Mouse (Mus musculus) liver, embryonic 14.5 days (tissue): ENCODE measurements around the gene Sema6c.
"Not testable (repeated sequence)": the region's sequence is repeated elsewhere in the genome, so short reads cannot be mapped to it uniquely, and the experiment has no call there.

ENCODE experiments used
- CTCF ChIP-seq: IDR thresholded peaks from 2 replicates; pipeline ENCODE4 v1.5.1; 2016; ENCODE audit warnings: antibody characterized with exemption, low read depth, control low read depth
- EP300 ChIP-seq: IDR thresholded peaks from 2 replicates; pipeline ENCODE4 v1.6.1; 2016; ENCODE audit warnings: antibody characterized with exemption, low read depth

DNA sequence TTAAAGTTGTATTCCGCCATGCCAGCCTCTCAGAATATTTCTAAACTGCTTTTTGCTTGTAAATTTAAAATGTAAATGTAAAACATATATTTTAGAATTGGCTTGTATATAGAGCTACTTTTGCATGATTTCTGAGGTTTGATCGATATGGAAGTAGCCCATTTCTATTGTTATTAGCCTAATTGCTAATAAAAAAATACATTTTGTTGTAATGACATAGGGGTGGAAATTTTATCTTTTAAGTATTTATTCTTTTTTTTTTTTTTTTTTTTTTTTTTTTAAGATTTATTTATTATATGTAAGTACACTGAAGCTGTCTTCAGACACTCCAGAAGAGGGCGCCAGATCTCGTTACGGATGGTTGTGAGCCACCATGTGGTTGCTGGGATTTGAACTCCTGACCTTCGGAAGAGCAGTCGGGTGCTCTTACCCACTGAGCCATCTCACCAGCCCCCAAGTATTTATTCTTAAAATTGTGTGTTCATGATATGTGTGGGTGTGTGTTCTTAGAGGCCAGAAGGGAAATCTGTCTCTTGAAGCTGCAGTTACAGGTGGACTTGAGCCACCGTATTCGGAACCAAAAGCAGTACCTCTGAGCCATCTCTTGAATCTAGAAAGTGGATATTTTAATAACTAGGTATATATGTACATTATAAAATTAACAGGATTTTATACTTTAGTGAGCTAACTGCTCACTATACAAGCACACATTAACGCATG lies 52.8 kb downstream of the Sema6c start:
- TF ChIP-seq CTCF: peak; percentile 20; the same call in 1 of the 2 replicates
- TF ChIP-seq EP300: not testable (repeated sequence)
